Comparison of ENCODE assay signal across 16 mouse cellular contexts in the genomic region with DNA sequence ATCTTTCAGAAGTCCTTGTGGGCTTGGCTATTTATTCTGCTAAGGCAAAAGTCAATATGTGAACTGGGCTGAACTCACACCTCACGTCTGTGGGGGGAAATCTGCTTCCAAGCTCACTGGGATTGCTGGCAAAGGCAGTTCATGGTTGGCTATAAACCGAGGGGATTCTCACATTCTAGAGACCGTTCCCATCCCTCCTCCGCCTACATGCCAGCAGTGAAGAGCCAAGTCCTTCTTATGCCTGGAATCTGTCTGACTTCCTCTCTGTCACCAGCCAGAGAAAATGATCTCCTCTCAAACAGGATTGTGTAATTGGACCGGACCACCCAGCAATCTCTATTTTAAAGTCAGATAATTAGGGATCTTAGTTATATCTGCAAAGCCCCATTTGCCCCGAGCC.
DNase-seq lines count a peak whose midpoint lies in the region; TF ChIP-seq lines count a peak whose summit lies in the region.
"Had no signal": no experiment of that assay in that cellular context is flagged by ENCODE, and none has a peak within 500 bp of the region (broad histone marks: within the 10 kb centered on the region; RNA-seq: fewer than 3 reads in every experiment).

No protein-coding gene starts in this region.

- H3K4me1 ChIP-seq in lung, adult 2 months (ENCODE audit: control insufficient read depth, insufficient read depth, low read length), result no peaks in the 10 kb centered on the region; the same call in 1 of the 2 replicates
- H3K4me1 ChIP-seq: hindbrain, embryonic 15.5 days had no signal

- H3K4me3 ChIP-seq in lung, adult 2 months (replicated peaks; ENCODE audit: extremely low read depth, low read depth, low read length), result no peak overlapping the region
- H3K4me3 ChIP-seq: embryonic facial prominence, embryonic 10.5 days; forebrain, embryonic 13.5 days; hindbrain, embryonic 15.5 days; midbrain, embryonic 10.5 days; neural tube, embryonic 13.5 days had no signal

- WGBS in lung, adult 2 months, result 53% methylated on average over 6 of the region's 6 CpGs

- DNase-seq in cerebellum, postnatal 10 days, result peak; percentile 71 to 85
- no peak for DNase-seq in cerebellum, postnatal 36 days
- DNase-seq in lung, adult 18-20 months, result peak; percentile 21 to 29
- no peak for DNase-seq in lung, adult 2 months
- DNase-seq in heart, postnatal 4 days, result peak; percentile 38
- DNase-seq in lung, postnatal 36 days, result peak; percentile 51
- no peak for DNase-seq in kidney, postnatal 10 days
- DNase-seq in right cerebral cortex, postnatal 10 days (ENCODE audit: low spot score in 2 of 2), result no peak
- DNase-seq: cerebellum, adult 11 months; kidney, adult 11 months; thymus, postnatal 25 days had no signal

- TF ChIP-seq POLR2A in lung, adult 2 months (IDR thresholded peaks at IDR 0.05; ENCODE audit: borderline replicate concordance, extremely low read depth, low read depth, low read length), result no peak

- TF ChIP-seq CTCF in lung, adult 2 months (IDR thresholded peaks at IDR 0.05; ENCODE audit: insufficient read depth, low read length), result no peak

Comparison
In these comparisons a context has a peak if more than half of its experiments do, and no peak if none do; other contexts are left out.
1. DNase-seq: peak in cerebellum, postnatal 10 days (2 of 2), lung, adult 18-20 months (2 of 2), heart, postnatal 4 days (single experiment) and lung, postnatal 36 days (single experiment); none in cerebellum, postnatal 36 days (0 of 2), lung, adult 2 months (single experiment), kidney, postnatal 10 days (single experiment) and right cerebral cortex, postnatal 10 days (0 of 2).